Mouse (Mus musculus) C2C12 (cell line): ENCODE data around the gene Zfyve1.

Source experiments
- CTCF ChIP-seq: IDR thresholded peaks from one replicate; pipeline ENCODE4 v1.5.1; 2011; ENCODE audit not compliant: control insufficient read depth, insufficient read depth, insufficient read length
- MYOG ChIP-seq: IDR thresholded peaks from one replicate; pipeline ENCODE4 v1.6.1; 2011; ENCODE audit not compliant: control insufficient read depth, insufficient read length; ENCODE audit errors: extremely low read depth

DNA sequence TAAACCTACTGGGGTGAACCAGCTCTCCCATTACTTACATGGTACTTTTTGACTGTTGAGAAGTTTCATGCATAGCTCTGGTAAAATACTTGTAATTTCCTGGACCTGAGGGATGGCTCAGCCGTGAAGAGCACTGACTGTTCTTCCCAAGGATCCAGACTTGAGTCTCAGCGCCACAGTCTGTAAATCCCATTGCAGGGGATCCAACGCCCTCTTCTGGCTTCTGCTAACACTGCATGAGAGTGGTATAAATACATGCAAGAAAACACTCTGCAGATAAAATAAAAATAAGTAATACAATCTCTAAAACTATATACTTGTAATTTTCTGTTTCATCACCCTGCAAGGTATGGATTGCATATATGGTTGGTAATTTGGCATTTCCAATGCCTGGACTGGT, 99.1 kb downstream of the Zfyve1 start:
- TF ChIP-seq MYOG (no peak), CTCF (no peak)
